Mouse (Mus musculus): Measurements from ENCODE around the gene Tmem234.
A peak's percentile ranks its signal among the peaks of the same experiment; 100 is the strongest.

Gene Tmem234

GRCm38 (mm10) chr4:129578466-129578865, 22.0 kb upstream of the Tmem234 start, which contains the start of gene Fam167b:
Fam167b (minus strand) TSS chr4:129578549.
- DNase-seq (ENCODE audit: low spot score in 2 of 2), result no peak

GRCm38 (mm10) chr4:129580347-129580746, 20.1 kb upstream of the Tmem234 start:
- DNase-seq (ENCODE audit: low spot score in 2 of 2), result no peak

DNA sequence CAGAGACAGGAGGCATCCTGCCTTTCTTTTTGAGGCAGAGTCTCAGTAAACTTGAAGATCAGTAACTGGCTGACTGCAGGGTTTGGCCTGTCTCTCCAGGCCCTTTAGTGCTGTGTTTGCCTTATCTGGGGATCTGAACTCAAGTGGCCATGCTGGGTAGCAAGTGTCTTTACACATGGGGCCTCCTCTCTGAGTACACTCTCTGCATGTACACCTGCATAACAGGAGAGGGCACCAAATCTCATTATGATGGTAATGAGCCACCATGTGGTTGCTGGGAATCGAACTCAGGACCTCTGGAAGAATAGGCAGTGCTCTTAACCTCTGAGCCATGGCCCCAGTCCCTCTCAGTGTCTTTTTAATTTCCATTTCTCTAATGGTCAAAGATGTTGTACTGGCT, 18.2 kb upstream of the Tmem234 start:
- DNase-seq (ENCODE audit: low spot score in 2 of 2), result no peak

GRCm38 (mm10) chr4:129584370-129584769, 16.1 kb upstream of the Tmem234 start:
- DNase-seq (ENCODE audit: low spot score in 2 of 2), result no peak

DNA sequence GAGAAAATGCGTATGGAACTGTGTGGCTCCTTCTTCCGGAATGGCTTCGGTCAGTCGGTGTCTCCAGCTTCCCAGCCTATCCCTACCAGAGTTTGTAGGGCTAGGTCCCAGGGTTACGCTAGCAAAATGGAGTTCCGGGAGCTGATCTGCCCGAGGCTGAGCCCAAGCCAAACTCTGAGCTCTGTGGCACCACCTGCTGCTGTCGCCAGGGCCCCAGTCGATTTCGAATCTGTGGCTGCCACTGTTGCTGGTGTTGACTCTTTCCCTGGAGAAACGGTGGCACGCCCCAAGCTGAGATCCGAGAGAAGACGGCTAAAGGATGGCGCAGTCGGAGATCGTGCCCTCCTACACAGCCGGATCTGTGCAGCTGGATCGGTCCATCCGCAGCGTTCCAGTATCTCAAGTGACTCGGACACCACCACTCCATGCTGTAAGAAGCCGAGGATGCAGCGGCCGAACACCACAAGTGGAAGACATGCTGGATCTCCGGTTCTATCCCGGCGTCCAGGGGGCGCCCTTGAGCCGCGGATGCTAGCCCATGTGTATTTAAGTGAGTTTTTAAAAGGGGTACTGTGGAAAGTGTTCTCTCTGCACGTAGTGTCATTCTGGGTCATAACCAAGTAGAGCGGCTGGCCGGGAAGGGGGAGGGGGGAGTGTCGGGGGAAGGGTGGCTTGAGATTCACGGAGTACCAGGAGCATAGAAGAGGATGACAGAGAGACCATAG, 15.4 kb upstream of the Tmem234 start:
- peak; percentile 58 to 81 for DNase-seq (ENCODE audit: low spot score in 2 of 2)

DNA sequence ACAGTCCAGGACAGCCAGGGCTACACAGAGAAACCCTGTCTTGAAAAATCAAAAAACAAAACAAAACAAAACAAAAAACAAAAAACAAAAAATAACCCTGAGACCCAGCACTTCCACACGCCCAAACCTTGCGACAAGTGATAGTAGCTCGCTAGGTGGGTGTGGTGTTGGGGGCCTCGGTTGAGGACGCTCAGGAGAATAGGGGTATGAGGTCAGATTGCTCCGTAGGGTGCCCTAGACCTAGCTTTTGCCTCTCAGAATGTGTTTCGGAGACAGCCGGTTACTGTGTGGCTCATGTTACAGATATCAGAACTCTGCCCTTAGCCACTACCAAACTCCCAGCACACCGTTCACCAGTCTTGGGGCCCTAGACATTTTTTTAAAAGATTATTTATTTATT, 14.7 kb upstream of the Tmem234 start:
- DNase-seq (ENCODE audit: low spot score in 2 of 2), result no peak

- DNase-seq (ENCODE audit: low spot score in 2 of 2), result no peak
These were observed 13.5 kb upstream of the Tmem234 start for GRCm38 (mm10) chr4:129586943-129587342.

- no peak for DNase-seq (ENCODE audit: low spot score in 2 of 2)
These were observed 11.6 kb upstream of the Tmem234 start for GRCm38 (mm10) chr4:129588865-129589264.

DNA sequence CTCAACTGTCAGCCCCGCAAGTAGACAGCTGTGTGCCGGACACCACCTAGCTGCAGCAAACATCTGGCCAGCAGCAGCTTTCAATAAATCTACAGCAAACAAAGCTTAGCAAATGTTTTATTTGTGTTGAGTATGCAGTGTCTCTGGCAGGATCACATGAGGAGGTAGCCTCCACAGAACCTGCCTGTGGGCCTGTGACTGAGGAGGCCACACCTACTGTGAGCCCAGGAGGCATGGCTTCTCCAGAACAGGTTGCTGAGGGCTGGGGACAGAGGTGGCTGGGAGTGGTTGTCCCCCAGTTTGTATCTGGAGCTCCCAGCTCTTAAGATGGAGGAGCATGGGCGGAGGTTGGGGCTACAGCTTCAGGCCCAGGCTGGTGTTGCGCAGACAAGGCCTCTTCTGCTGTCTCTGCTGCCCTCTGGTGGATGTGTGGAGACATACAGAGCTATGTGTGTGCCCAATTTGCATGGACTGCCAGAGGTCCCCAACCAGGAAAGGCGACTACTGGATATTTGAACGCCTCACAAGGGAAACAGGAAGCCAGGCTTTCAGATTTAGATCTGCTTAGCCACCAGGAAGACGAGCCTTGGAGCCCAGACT, 8.1 kb downstream of the Tmem234 start:
- peak; percentile 60 to 81 for DNase-seq (ENCODE audit: low spot score in 2 of 2)

DNA sequence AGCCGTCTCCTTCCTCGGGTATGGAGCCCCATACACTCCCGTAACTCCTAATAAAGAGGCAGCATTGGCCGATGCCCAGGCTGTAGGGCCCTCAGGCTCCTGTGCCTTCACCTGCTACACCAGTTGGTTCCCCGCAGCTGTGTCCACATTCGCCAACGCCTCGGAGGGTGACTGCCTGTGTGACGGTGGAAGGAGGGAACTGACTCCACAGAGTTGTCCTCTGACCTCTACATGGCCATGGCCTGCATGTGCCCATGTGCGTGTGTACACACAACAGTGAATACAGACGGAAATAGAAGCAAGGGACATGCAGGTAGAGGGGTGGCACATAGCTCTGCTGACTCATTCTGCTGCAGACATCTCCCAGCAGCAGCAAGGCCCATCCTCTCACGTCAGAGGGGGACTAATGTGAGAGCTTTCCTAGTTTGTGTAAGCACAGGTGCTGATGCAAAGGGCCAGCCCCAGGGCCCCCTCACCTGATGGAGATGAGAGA, 8.7 kb downstream of the Tmem234 start:
- DNase-seq (ENCODE audit: low spot score in 2 of 2), result no peak

- no peak for DNase-seq (ENCODE audit: low spot score in 2 of 2)
These were observed 9.6 kb downstream of the Tmem234 start for GRCm38 (mm10) chr4:129610026-129610425.

DNA sequence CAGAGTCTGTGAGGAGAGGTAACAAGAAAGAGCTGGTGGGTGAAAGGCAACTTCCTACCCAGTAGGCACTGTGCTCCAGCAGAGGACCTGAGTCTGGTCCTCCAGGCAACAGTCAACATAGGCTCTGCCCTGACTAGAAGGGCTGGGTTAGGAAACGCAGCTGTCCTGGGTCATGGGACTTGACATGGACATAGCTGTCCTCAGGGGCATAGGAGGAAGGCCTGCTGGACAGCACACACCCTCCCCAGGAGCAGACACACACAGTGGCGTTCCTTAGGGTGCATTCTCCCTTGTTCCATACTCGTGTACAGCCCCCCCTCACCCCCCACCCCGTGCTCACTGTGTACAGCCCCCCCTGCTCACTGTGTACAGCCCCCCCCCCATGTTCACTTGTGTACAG, 10.0 kb downstream of the Tmem234 start:
- DNase-seq (ENCODE audit: low spot score in 2 of 2), result no peak

GRCm38 (mm10) chr4:129614093-129614492, 13.6 kb downstream of the Tmem234 start, which contains the start of gene Dcdc2b:
Dcdc2b (minus strand) TSS chr4:129614257.
- DNase-seq (ENCODE audit: low spot score in 2 of 2), result no peak

- DNase-seq (ENCODE audit: low spot score in 2 of 2), result no peak
These were observed 15.4 kb downstream of the Tmem234 start for GRCm38 (mm10) chr4:129615801-129616290.

GRCm38 (mm10) chr4:129616631-129617030, 16.2 kb downstream of the Tmem234 start:
- DNase-seq (ENCODE audit: low spot score in 2 of 2), result no peak

DNA sequence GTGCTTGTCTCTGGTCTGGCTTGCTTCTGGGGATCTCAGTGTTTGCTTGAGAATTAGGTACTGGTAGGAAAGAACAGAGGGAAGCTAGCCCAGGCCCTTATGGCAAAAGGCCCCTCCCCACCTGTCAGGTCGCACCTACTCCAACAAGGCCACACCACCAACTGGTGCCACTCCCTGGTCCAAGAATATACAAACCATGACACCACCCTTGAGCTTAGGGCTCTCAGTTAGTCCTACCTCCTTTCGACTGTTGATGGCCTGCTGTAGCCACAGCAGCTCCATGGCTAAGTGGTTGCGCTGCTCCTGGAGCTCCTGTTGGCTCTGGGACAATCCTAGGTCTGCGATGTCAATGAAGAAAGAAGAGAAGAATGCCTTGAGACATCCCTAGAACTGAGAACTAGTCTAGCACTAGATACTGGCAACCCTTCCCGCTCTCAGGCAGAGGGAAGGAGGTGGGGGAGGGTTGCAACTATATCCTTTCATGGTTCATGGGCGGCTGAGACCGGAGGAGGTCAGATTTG, 16.7 kb downstream of the Tmem234 start:
- no peak for DNase-seq (ENCODE audit: low spot score in 2 of 2)

GRCm38 (mm10) chr4:129618031-129618430, 17.6 kb downstream of the Tmem234 start:
- DNase-seq (ENCODE audit: low spot score in 2 of 2), result no peak

- DNase-seq (ENCODE audit: low spot score in 2 of 2), result peak; percentile 90 to 92
These were observed 18.6 kb downstream of the Tmem234 start, which contains the start of gene Iqcc for GRCm38 (mm10) chr4:129618786-129619691. Iqcc (minus strand) TSS chr4:129619099.

DNA sequence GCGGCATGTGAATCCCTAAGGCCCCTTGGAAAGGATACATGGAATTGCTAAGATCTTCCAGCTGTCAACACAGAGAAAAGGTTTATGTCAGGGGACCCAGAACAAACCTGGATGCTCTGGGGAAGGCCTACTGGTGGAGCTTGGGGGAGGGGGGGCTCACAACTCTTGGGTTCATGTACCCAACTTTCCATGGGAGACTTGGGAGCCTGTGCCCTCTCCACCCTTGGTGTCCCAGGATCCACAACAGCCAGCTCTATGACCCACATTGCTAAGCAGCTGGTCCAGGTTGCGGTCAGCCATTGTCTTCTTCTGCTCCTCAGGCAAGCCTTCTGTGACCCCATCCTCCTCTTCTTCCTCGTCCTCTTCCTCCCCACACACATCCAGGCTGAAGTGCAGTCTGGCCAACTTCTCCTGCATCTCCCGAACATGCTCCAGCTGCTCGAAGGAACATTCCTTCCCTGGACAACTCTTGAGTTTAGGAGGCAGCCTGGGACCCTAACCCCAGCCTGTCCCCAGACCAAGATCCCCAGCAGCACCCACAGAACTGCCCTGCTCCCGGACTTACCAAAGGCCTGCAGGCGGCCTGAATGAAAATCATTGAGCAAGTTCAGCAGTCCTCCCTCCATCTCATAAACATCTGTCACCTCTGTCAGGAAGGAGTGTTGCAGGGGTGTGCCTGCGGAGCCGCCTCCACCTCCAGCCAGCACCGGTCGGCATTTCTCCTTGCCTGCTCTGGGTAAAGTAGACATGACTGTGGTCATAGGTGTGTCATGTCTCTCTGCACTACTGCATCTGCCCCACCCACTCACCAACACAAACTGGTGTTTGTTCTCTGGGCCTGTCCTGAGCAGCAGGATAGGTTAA, 20.2 kb downstream of the Tmem234 start:
- no peak for DNase-seq (ENCODE audit: low spot score in 2 of 2)

- DNase-seq (ENCODE audit: low spot score in 2 of 2), result no peak
These were observed 20.9 kb downstream of the Tmem234 start for GRCm38 (mm10) chr4:129621283-129621841.

Measured in cerebellum, postnatal 4 days (tissue).